Comparison of ENCODE assay signal across 9 mouse cellular contexts in the genomic region with DNA sequence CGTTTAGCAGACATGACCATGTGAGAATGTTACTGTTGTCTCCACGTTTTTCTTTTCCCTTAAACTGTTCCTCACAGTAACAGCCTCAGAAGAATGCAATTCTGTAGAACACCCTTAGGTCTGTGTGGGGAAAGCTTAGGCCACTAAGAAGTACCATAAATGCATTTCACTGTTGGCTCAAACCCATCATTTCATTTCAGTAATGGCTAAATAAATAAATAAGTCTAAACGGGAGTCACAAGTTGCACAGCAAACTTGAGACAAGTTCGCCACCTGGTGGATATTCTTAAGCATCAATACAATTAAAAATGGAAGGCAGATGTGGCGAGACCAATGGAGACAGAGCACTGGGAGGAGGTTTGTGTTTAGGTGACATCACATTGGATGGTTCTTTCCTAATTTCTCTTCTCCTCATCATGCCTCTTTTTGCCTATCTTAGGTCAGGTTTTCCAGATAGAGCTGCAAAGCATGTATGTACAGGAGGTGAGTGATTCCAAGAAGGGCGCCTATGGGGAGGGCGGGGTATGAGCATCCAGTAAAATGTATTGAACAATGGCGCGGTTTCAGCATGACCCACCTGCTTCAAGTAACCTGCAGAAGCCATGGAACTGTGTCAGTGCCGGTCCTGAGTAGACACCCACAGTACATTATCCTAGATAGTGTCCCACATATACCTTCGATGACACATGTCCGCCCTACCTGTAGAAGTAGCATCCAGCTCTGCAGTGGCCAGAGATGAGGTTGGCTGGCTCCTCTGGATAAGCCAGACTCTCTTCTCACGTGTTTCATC.
DNase-seq lines count a peak whose midpoint lies in the region; ATAC-seq lines count a peak whose summit lies in the region.
"Had no signal": no experiment of that assay in that cellular context is flagged by ENCODE, and none has a peak within 500 bp of the region (broad histone marks: within the 10 kb centered on the region; RNA-seq: fewer than 3 reads in every experiment).

No protein-coding gene starts in this region.

- H3K4me1 ChIP-seq in heart, embryonic 16.5 days (ENCODE audit: control insufficient read depth, insufficient read depth, low read length): no peaks in the 10 kb centered on the region
- H3K4me1 ChIP-seq in midbrain, embryonic 15.5 days: no peaks in the 10 kb centered on the region; the same call in 1 of the 2 replicates
- H3K4me1 ChIP-seq: liver, embryonic 13.5 days had no signal

- no peak overlapping the region for H3K4me3 ChIP-seq in heart, embryonic 16.5 days (ENCODE audit: low read length)
- no peak overlapping the region for H3K4me3 ChIP-seq in midbrain, embryonic 15.5 days
- H3K4me3 ChIP-seq: liver, embryonic 13.5 days had no signal

- no peak overlapping the region for H3K27ac ChIP-seq in heart, embryonic 16.5 days (ENCODE audit: low read length)
- no peak overlapping the region for H3K27ac ChIP-seq in midbrain, embryonic 15.5 days
- H3K27ac ChIP-seq: liver, embryonic 13.5 days had no signal

- peak; percentile 94 for ATAC-seq in frontal cortex, adult (ENCODE audit: low TSS enrichment)
- peak; percentile 32; the same call in 1 of the 2 replicates for ATAC-seq in heart, embryonic 16.5 days (replicated peaks; ENCODE audit: extremely low read depth, insufficient read depth, low FRiP score)
- peak; percentile 83 for ATAC-seq in midbrain, embryonic 15.5 days (replicated peaks)
- no peak for ATAC-seq in megakaryocyte, adult 5-6 weeks (ENCODE audit: poor library complexity, severe bottlenecking)

- WGBS in heart, embryonic 16.5 days: 58% methylated on average over 13 of the region's 13 CpGs
- WGBS in midbrain, embryonic 15.5 days: 62% methylated on average over 13 of the region's 13 CpGs

- H3K9ac ChIP-seq in heart, embryonic 16.5 days (ENCODE audit: low read length): no peak overlapping the region
- no peak overlapping the region for H3K9ac ChIP-seq in midbrain, embryonic 15.5 days
- H3K9ac ChIP-seq: liver, embryonic 13.5 days had no signal

- DNase-seq in frontal cortex, postnatal 25 days (ENCODE audit: low spot score in 2 of 2): no peak
- DNase-seq in A20 (ENCODE audit: low read depth, low spot score): peak; percentile 62
- peak; percentile 81 for DNase-seq in brain, adult 2 months (ENCODE audit: low read depth, low spot score)
- peak; percentile 60 for DNase-seq in kidney, postnatal 10 days
- DNase-seq: liver, embryonic 13.5 days had no signal

- H3K4me2 ChIP-seq in heart, embryonic 16.5 days (ENCODE audit: low read depth, low read length): no peak overlapping the region
- no peak overlapping the region for H3K4me2 ChIP-seq in midbrain, embryonic 15.5 days
- H3K4me2 ChIP-seq: liver, embryonic 13.5 days had no signal

- no peaks in the 10 kb centered on the region for H3K27me3 ChIP-seq in heart, embryonic 16.5 days (ENCODE audit: control insufficient read depth, insufficient read depth, low read length)
- H3K27me3 ChIP-seq in midbrain, embryonic 15.5 days (replicated peaks): no peaks in the 10 kb centered on the region
- H3K27me3 ChIP-seq: liver, embryonic 13.5 days had no signal

- H3K36me3 ChIP-seq in heart, embryonic 16.5 days (ENCODE audit: control insufficient read depth, insufficient read depth): no peaks in the 10 kb centered on the region
- H3K36me3 ChIP-seq in midbrain, embryonic 15.5 days (replicated peaks): no peaks in the 10 kb centered on the region
- H3K36me3 ChIP-seq: liver, embryonic 13.5 days had no signal

- no peaks in the 10 kb centered on the region for H3K9me3 ChIP-seq in heart, embryonic 16.5 days (replicated peaks; ENCODE audit: control insufficient read depth, low read length)
- no peaks in the 10 kb centered on the region for H3K9me3 ChIP-seq in midbrain, embryonic 15.5 days
- H3K9me3 ChIP-seq: liver, embryonic 13.5 days had no signal

Comparison
In these comparisons a context has a peak if more than half of its experiments do, and no peak if none do; other contexts are left out.
1. DNase-seq: peak in A20 (single experiment), brain, adult 2 months (single experiment) and kidney, postnatal 10 days (single experiment); none in frontal cortex, postnatal 25 days (0 of 2).